Mouse (Mus musculus): ENCODE data around the gene Pspc1. TPM values are rescaled to one million over a fixed set of nuclear protein-coding genes. Genes with fewer than 3 reads are reported as not detected.

Gene Pspc1
- total RNA-seq (2023), result 10 to 100 TPM; 69.7 to 89.4 TPM

GRCm38 (mm10) chr14:56778200-56778932, at the start of gene Pspc1:
TSS of gene Pspc1 (minus strand) at chr14:56778316.

GRCm38 (mm10) chr14:56811701-56812339, 33.7 kb upstream of the Pspc1 start, which contains the start of gene Zmym5:
TSS of gene Zmym5 (minus strand) at chr14:56811716.

Other genes starting within 250 kb of the Pspc1 start
- 10 to 100 TPM; 12.0 to 14.0 TPM for gene Cenpj, start 202.9 kb downstream of the Pspc1 start, total RNA-seq (2023)
- gene Parp4, start 202.7 kb downstream of the Pspc1 start, total RNA-seq (2023), result 10 to 100 TPM; 78.1 to 80.5 TPM
- 10 to 100 TPM; 45.7 to 53.3 TPM for gene Mphosph8, start 110.1 kb downstream of the Pspc1 start, total RNA-seq (2023)
- 10 to 100 TPM; 83.9 to 85.3 TPM for gene Zmym5, start 33.4 kb upstream of the Pspc1 start, total RNA-seq (2023)
- 100 to 1,000 TPM; 135 to 144 TPM for gene Zmym2, start 108.3 kb upstream of the Pspc1 start, total RNA-seq (2023)